Mouse (Mus musculus): ENCODE measurements around the gene Gm49416.

Gene Gm49416

GRCm38 (mm10) chr19:8921741-8922140 lies 33.0 kb downstream of the Gm49416 start:
- DNase-seq: no peak

GRCm38 (mm10) chr19:8926766-8927165 lies 38.0 kb downstream of the Gm49416 start:
- no peak for DNase-seq

GRCm38 (mm10) chr19:8927891-8928525 lies 39.3 kb downstream of the Gm49416 start:
- DNase-seq: no peak

GRCm38 (mm10) chr19:8928689-8929223 lies 40.0 kb downstream of the Gm49416 start:
- DNase-seq: peak in 1 of 2 experiments; percentile 65

- DNase-seq: peak; percentile 77 to 80
Observed at GRCm38 (mm10) chr19:8929224-8930088, 40.7 kb downstream of the Gm49416 start, which contains the start of the genes Rom1 and Eml3. Gene Rom1 (minus strand): TSS chr19:8929356. Gene Eml3 (plus strand): TSS chr19:8929552.

- no peak for DNase-seq
Observed at GRCm38 (mm10) chr19:8930117-8930516, 41.4 kb downstream of the Gm49416 start.

GRCm38 (mm10) chr19:8930771-8931170 lies 42.0 kb downstream of the Gm49416 start:
- DNase-seq: no peak

- DNase-seq: no peak
Observed at GRCm38 (mm10) chr19:8936736-8937135, 48.0 kb downstream of the Gm49416 start.

- DNase-seq: peak in 1 of 2 experiments; percentile 27
Observed at GRCm38 (mm10) chr19:8940526-8941133, 51.9 kb downstream of the Gm49416 start.

- DNase-seq: no peak
Observed at GRCm38 (mm10) chr19:8941136-8941514, 52.4 kb downstream of the Gm49416 start.

GRCm38 (mm10) chr19:8941515-8942217 lies 52.9 kb downstream of the Gm49416 start, which contains the start of gene Mta2:
Gene Mta2 (plus strand): TSS chr19:8941875.
- peak; percentile 99 to 100 for DNase-seq

GRCm38 (mm10) chr19:8942276-8942964 lies 53.7 kb downstream of the Gm49416 start:
- DNase-seq: peak in 1 of 2 experiments; percentile 74

- DNase-seq: no peak
Observed at GRCm38 (mm10) chr19:8943047-8943446, 54.3 kb downstream of the Gm49416 start.

GRCm38 (mm10) chr19:8944062-8944461 lies 55.3 kb downstream of the Gm49416 start:
- no peak for DNase-seq

GRCm38 (mm10) chr19:8944750-8945149 lies 56.0 kb downstream of the Gm49416 start:
- peak; percentile 32 to 65 for DNase-seq

All from cerebellum, postnatal 25 days (tissue).